In the genomic region with DNA sequence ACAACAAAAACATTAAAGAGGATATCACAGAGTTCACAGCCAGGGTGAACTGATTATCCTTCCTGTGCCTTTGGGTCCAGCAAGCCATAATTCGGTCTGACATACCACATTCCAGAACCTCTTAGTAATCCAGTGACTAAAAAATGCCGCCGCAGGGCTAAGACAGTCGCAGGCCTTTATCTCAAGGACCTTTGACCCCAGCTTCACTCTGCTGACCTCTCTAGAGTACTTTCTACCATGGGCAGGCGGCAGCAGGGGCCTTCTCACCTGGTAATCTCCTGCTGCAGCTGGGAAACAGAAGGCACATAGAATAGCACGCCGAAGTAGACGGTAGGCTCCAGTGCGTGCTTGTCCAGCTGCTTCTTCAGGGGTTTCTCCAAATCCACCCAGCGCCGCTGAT, we compare ENCODE assay signal across 11 mouse cellular contexts. TPM values are rescaled to one million over a fixed set of nuclear protein-coding genes. Genes with fewer than 3 reads are reported as not detected.
DNase-seq lines count a peak whose midpoint lies in the region; ATAC-seq and TF ChIP-seq lines count a peak whose summit lies in the region.
"Had no signal": no experiment of that assay in that cellular context is flagged by ENCODE, and none has a peak within 500 bp of the region (broad histone marks: within the 10 kb centered on the region; RNA-seq: fewer than 3 reads in every experiment).

No protein-coding gene starts in this region.

- H3K27ac ChIP-seq in heart, embryonic 14.5 days (replicated peaks in 1 of 2; ENCODE audit: control insufficient read depth in 1 of 2, insufficient read depth in 1 of 2, low read depth in 2 of 2, low read length in 2 of 2): peak overlapping the region; percentile 44 to 47
- no peak overlapping the region for H3K27ac ChIP-seq in liver, embryonic 14.5 days

- peaks cover 10% of the 10 kb centered on the region; the same call in 1 of the 2 replicates for H3K36me3 ChIP-seq in heart, embryonic 14.5 days (ENCODE audit: control insufficient read depth, insufficient read depth, low read length)
- H3K36me3 ChIP-seq in liver, embryonic 14.5 days (replicated peaks; ENCODE audit: control insufficient read depth, insufficient read depth, low read depth): no peaks in the 10 kb centered on the region

- intact Hi-C loops in heart, postnatal 36 days (cut with DNase I): no loop called here

- DNase-seq in heart, adult 11 months: peak; percentile 90
- no peak for DNase-seq in heart, postnatal 36 days
- peak; percentile 80 for DNase-seq in Muller cell, postnatal 12 days (ENCODE audit: inconsistent ontology term)
- DNase-seq in liver, embryonic 14.5 days (ENCODE audit: low read depth in 3 of 3, low spot score in 3 of 3): no peak
- no peak for DNase-seq in frontal cortex, postnatal 25 days (ENCODE audit: low spot score in 2 of 2)
- no peak for DNase-seq in spleen, adult 18-20 months
- DNase-seq: cerebellum, postnatal 14 days; forebrain, postnatal 0 days had no signal

- TF ChIP-seq CTCF in liver, embryonic 14.5 days (IDR thresholded peaks at IDR 0.05; ENCODE audit: low read depth): no peak

- TF ChIP-seq EP300 in liver, embryonic 14.5 days (IDR thresholded peaks at IDR 0.05; ENCODE audit: low read depth): no peak

- no peaks in the 10 kb centered on the region for H3K27me3 ChIP-seq in heart, embryonic 14.5 days (ENCODE audit: control insufficient read depth, insufficient read depth, low read length)
- H3K27me3 ChIP-seq in liver, embryonic 14.5 days (ENCODE audit: control insufficient read depth, insufficient read depth, low read length): no peaks in the 10 kb centered on the region
- H3K27me3 ChIP-seq: megakaryocyte, embryonic 14.5 days had no signal

- no peak overlapping the region for H3K4me3 ChIP-seq in heart, embryonic 14.5 days (ENCODE audit: control insufficient read depth in 1 of 2, insufficient read depth in 1 of 2, low read depth in 1 of 2, low read length in 2 of 2)
- H3K4me3 ChIP-seq in liver, embryonic 14.5 days (ENCODE audit: insufficient read depth in 1 of 2, low read depth in 2 of 2, low read length in 2 of 2): no peak overlapping the region
- H3K4me3 ChIP-seq: megakaryocyte, embryonic 14.5 days had no signal

- ATAC-seq in heart, embryonic 14.5 days (ENCODE audit: insufficient number of reproducible peaks, insufficient read depth, low FRiP score, low read depth): no peak; the same call in 1 of the 2 replicates
- ATAC-seq in liver, embryonic 14.5 days (ENCODE audit: insufficient read depth): peak; percentile 40; the same call in 1 of the 2 replicates
- no peak for ATAC-seq in megakaryocyte, adult 5-6 weeks (ENCODE audit: poor library complexity, severe bottlenecking)
- ATAC-seq: forebrain, postnatal 0 days had no signal

- no peaks in the 10 kb centered on the region for H3K9me3 ChIP-seq in heart, embryonic 14.5 days (ENCODE audit: control insufficient read depth, low read length)
- H3K9me3 ChIP-seq in liver, embryonic 14.5 days (ENCODE audit: control insufficient read depth, low read length): no peaks in the 10 kb centered on the region
- H3K9me3 ChIP-seq: megakaryocyte, embryonic 14.5 days had no signal

- H3K4me2 ChIP-seq in heart, embryonic 14.5 days (ENCODE audit: low read length): peak overlapping the region; percentile 19; the same call in 1 of the 2 replicates
- no peak overlapping the region for H3K4me2 ChIP-seq in liver, embryonic 14.5 days (ENCODE audit: low read depth)

- 8% methylated on average over 11 of the region's 11 CpGs for WGBS in heart, embryonic 14.5 days
- WGBS in liver, embryonic 14.5 days (ENCODE audit: insufficient replicate concordance): 67% methylated on average over 11 of the region's 11 CpGs

- H3K9ac ChIP-seq in heart, embryonic 14.5 days (ENCODE audit: low read length): no peak overlapping the region
- no peak overlapping the region for H3K9ac ChIP-seq in liver, embryonic 14.5 days (replicated peaks)
- H3K9ac ChIP-seq: forebrain, postnatal 0 days had no signal

- peaks cover 18 to 30% of the 10 kb centered on the region in 2 experiments for H3K4me1 ChIP-seq in heart, embryonic 14.5 days (ENCODE audit: control insufficient read depth in 2 of 2, insufficient read depth in 2 of 2, low read length in 2 of 2)
- peaks cover 0 to 5% of the 10 kb centered on the region in 2 experiments; a peak in 1 of 4 replicates for H3K4me1 ChIP-seq in liver, embryonic 14.5 days (replicated peaks; ENCODE audit: control insufficient read depth in 2 of 2, insufficient read depth in 2 of 2, low read length in 1 of 2)

RNA-seq across cellular contexts. Expression of a gene that starts 22.4 kb away (rescaled TPM):
- total RNA-seq in heart, postnatal 36 days (2021): 10 to 100 TPM; 28.3 to 31.5 TPM
- 14.1 and 14.4 TPM in 2 replicates for polyA plus RNA-seq in heart, embryonic 14.5 days (2014; fragmentation: Nextera tagmentation; extraction: Ambion mirVana)
- polyA plus RNA-seq in liver, embryonic 14.5 days (2012; rRNA removed): 1.6 and 1.9 TPM in 2 replicates
- 2.3 and 2.4 TPM in 2 replicates for polyA plus RNA-seq in liver, embryonic 14.5 days (2014; fragmentation: Nextera tagmentation; extraction: Ambion mirVana)
- total RNA-seq in megakaryocyte, adult 5-6 weeks (2015): 1.7 and 2.7 TPM in 2 replicates
- total RNA-seq in megakaryocyte, adult 5-6 weeks (2017): 1.1 and 1.6 TPM in 2 replicates

RNA-seq across cellular contexts. Expression of a gene that starts 32.0 kb away (rescaled TPM):
- 10 to 100 TPM; 59.0 to 59.9 TPM for total RNA-seq in heart, postnatal 36 days (2021)
- 99.9 and 102 TPM in 2 replicates for polyA plus RNA-seq in heart, embryonic 14.5 days (2014; fragmentation: Nextera tagmentation; extraction: Ambion mirVana)
- polyA plus RNA-seq in liver, embryonic 14.5 days (2012; rRNA removed): 25.5 and 35.1 TPM in 2 replicates
- 36.9 and 42.4 TPM in 2 replicates for polyA plus RNA-seq in liver, embryonic 14.5 days (2014; fragmentation: Nextera tagmentation; extraction: Ambion mirVana)
- 102 and 119 TPM in 2 replicates for total RNA-seq in megakaryocyte, adult 5-6 weeks (2015)
- total RNA-seq in megakaryocyte, adult 5-6 weeks (2017): 55.7 and 57.8 TPM in 2 replicates

Comparison
In these comparisons a context has a peak if more than half of its experiments do, and no peak if none do; other contexts are left out.
1. DNase-seq: peak in heart, adult 11 months (single experiment) and Muller cell, postnatal 12 days (single experiment); none in heart, postnatal 36 days (0 of 2), liver, embryonic 14.5 days (0 of 3), frontal cortex, postnatal 25 days (0 of 2) and spleen, adult 18-20 months (0 of 2).
2. RNA of a gene that starts 22.4 kb away (total RNA-seq): 28.3 to 31.5 TPM in heart, postnatal 36 days; 1.1 to 2.7 TPM in megakaryocyte, adult 5-6 weeks; every median in the first group is over 4 times any median in the second.